Mouse (Mus musculus) liver, embryonic 14.5 days (tissue): ENCODE results near the gene R3hdm4. TPM values are rescaled to one million over a fixed set of nuclear protein-coding genes. Genes with fewer than 3 reads are reported as not detected.

Experiments used
- ATAC-seq: fragments of 200-750 bp; cut with Nextera tagmentation; 2 replicates; pipeline ENCODE4 v1.8.0; 2017; ENCODE audit warnings: moderate number of reproducible peaks, mild to moderate bottlenecking, moderate library complexity; ENCODE audit not compliant: insufficient read depth
- DNase-seq, 3 experiments: peaks; one replicate each; pipeline ENCODE4 v3.0.0-alpha.2; 2012 to 2013; ENCODE audit warnings: low read depth in 3 of 3, low spot score in 3 of 3
- H3K27ac ChIP-seq: fragments of 300-500 bp; sonication (generic); 2 replicates; pipeline ENCODE4 v1.5.1; 2014; ENCODE audit warnings: moderate library complexity, mild to moderate bottlenecking, control low read depth, inconsistent platforms
- H3K27me3 ChIP-seq: fragments of 300-500 bp; sonication (generic); 2 replicates; pipeline ENCODE4 v1.6.1; 2014; ENCODE audit warnings: mild to moderate bottlenecking, low read length, moderate library complexity; ENCODE audit not compliant: control insufficient read depth, insufficient read depth
- H3K36me3 ChIP-seq: fragments of 300-500 bp; sonication (generic); replicated peaks from 2 replicates; pipeline ENCODE4 v1.6.1; 2014; ENCODE audit warnings: low read depth; ENCODE audit not compliant: control insufficient read depth, insufficient read depth
- H3K4me1 ChIP-seq, 2 experiments: fragments of 200-500 bp in 1 of 2; fragments of 300-500 bp in 1 of 2; sonication (generic) in 1 of 2; replicated peaks; 2 replicates each; pipeline ENCODE4 v1.6.1; 2012 to 2014; ENCODE audit warnings: antibody characterized with exemption in 1 of 2, inconsistent platforms in 1 of 2, low read length in 1 of 2; ENCODE audit not compliant: control insufficient read depth in 2 of 2, insufficient read depth in 2 of 2
- H3K4me2 ChIP-seq: fragments of 300-500 bp; sonication (generic); 2 replicates; pipeline ENCODE4 v1.6.1; 2014; ENCODE audit warnings: low read depth, mild to moderate bottlenecking, control low read depth, moderate library complexity
- H3K4me3 ChIP-seq, 2 experiments: fragments of 200-500 bp in 1 of 2; fragments of 300-500 bp in 1 of 2; sonication (generic) in 1 of 2; 2 replicates each; pipeline ENCODE4 v1.5.1; 2012 to 2014; ENCODE audit warnings: low read depth in 2 of 2, low read length in 2 of 2, mild to moderate bottlenecking in 2 of 2, control low read depth in 1 of 2, inconsistent platforms in 1 of 2, moderate library complexity in 1 of 2; ENCODE audit not compliant: insufficient read depth in 1 of 2
- H3K9ac ChIP-seq: fragments of 300-500 bp; sonication (generic); replicated peaks from 2 replicates; pipeline ENCODE4 v1.6.1; 2014; ENCODE audit warnings: mild to moderate bottlenecking, control low read depth, moderate library complexity
- H3K9me3 ChIP-seq: fragments of 300-500 bp; sonication (generic); 2 replicates; pipeline ENCODE4 v1.6.1; 2016; ENCODE audit warnings: low read length, mixed read lengths; ENCODE audit not compliant: control insufficient read depth
- CTCF ChIP-seq: IDR thresholded peaks from 2 replicates; pipeline ENCODE4 v1.5.1; 2016; ENCODE audit warnings: antibody characterized with exemption, low read depth, control low read depth
- EP300 ChIP-seq: IDR thresholded peaks from 2 replicates; pipeline ENCODE4 v1.6.1; 2016; ENCODE audit warnings: antibody characterized with exemption, low read depth
- WGBS: fragments of 180-500 bp; shearing (Covaris S2); extraction: QIAGEN DNeasy Blood & Tissue Kit; methylation state at CpG from one replicate; pipeline ENCODE4 v1.1.7; 2014; ENCODE audit not compliant: insufficient replicate concordance; 5-methylcytosine and 5-hydroxymethylcytosine counted together
- polyA plus RNA-seq, 2 experiments: library from polyadenylated mRNA; depleted of rRNA in 1 of 2; stranded (reverse) in 1 of 2; unstranded in 1 of 2; fragments of >200 nt; fragmentation: Nextera tagmentation in 1 of 2; extraction: Ambion mirVana in 1 of 2; gene quantifications; 2 replicates each; pipeline versions ENCODE4 v1.2.1 to v1.2.3; 2012 to 2014

Gene R3hdm4
- polyA plus RNA-seq, 2 experiments = 34.7 to 38.5 TPM

DNA sequence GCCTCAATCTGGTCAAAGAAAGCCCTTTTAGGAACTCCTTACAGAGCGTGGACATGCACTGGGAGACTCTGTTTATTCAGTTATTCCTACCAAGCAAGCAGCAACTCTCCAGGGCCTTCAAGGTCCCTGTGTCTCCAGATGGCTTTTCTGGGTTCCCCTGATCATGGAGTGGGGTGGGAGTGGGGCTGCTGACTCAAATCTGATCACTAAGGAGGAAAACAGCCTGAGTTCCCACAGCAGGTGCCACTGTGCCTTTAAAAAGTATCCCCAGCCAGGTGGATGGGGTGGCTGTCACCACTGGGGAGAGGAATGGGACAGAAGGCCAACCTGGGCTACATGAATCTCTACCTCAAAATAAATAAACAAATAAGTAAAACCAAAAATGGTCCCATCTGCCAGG is 22.0 kb upstream of the R3hdm4 start:
- WGBS = 68% methylated on average over 1 of the region's 1 CpGs
- no peaks in the 10 kb centered on the region for H3K27me3 ChIP-seq
- H3K9me3 ChIP-seq = no peaks in the 10 kb centered on the region
- H3K27ac ChIP-seq = no peak overlapping the region; the same call in 1 of the 2 replicates
- no peak for TF ChIP-seq CTCF
- TF ChIP-seq EP300 = no peak
- H3K4me2 ChIP-seq = no peak overlapping the region
- H3K4me1 ChIP-seq = peaks cover 28 to 36% of the 10 kb centered on the region in 2 experiments
- ATAC-seq (no peak), DNase-seq (no peak)
- H3K9ac ChIP-seq = no peak overlapping the region
- no peaks in the 10 kb centered on the region for H3K36me3 ChIP-seq
- no peak overlapping the region for H3K4me3 ChIP-seq

DNA sequence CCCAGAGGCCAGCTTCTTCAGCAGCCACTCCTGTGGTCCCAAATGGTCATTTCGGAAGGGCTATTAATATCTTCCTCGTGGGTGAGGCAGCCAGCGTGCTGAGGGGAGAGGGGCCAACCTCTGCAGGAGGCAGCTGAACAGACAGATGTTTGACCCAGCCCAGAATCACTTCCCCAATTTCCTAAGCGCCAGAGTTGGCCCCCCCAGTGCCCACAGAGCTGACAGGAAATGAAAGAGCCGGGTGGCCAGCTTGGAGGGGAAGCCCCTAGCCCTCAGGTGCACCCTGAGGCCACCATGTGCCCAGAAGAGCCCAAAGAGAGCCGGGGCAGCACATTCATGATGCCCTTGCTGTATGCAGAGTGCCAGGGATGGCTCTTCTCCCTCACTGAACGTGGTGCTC is 19.7 kb upstream of the R3hdm4 start:
- TF ChIP-seq CTCF (no peak), EP300 (no peak)
- Histone ChIP-seq H3K4me3 (no peak overlapping the region), H3K9me3 (no peaks in the 10 kb centered on the region), H3K4me1 (peaks cover 15 to 33% of the 10 kb centered on the region in 2 experiments), H3K9ac (no peak overlapping the region), H3K27me3 (no peaks in the 10 kb centered on the region), H3K4me2 (no peak overlapping the region), H3K36me3 (no peaks in the 10 kb centered on the region), H3K27ac (no peak overlapping the region)
- 24% methylated on average over 7 of the region's 7 CpGs for WGBS
- DNase-seq (no peak), ATAC-seq (no peak)

DNA sequence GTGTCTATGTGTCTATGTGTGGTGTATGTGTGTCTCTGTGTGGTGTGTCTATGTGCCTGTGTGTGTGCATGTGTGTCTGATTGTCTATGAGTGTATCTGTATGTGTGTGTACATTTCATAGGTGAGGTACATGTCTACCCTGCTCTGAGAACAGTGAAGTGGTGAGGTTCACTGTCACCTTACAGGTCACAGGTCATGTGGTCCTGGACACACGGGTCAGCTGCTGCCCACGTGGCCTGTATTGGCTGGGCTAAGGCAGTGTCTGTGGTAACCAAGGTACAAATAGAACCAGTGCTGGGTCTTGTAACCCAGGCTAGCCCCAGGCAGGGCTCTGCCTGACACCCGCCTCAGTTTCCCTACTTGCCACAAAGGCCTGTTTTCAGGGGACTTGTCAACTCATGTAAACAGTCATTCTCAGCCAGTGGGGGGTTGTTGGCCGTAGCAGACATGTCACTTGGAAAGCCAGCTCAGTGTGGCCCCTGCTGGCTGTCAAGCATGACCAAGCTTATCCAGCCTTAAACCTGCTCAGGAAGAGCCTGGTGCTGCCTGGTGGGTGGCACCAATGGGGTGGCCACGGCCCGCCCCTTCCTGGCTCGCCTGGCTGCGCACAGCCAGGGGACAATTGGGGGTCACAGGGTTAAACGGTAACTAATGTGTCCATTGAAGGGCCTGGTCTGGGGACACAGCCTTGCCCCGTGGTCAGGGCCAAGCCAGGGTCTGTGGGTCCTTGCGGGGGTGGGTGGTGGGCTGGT is 16.9 kb upstream of the R3hdm4 start:
- WGBS = 60% methylated on average over 11 of the region's 11 CpGs
- Histone ChIP-seq H3K9ac (no peak overlapping the region), H3K27ac (0 out of 2 replicates have a peak overlapping the region, but pooled peaks have one; percentile 25), H3K4me1 (peaks cover 0 to 12% of the 10 kb centered on the region in 2 experiments; a peak in 3 of 4 replicates), H3K27me3 (no peaks in the 10 kb centered on the region), H3K36me3 (no peaks in the 10 kb centered on the region; the same call in 1 of the 2 replicates), H3K4me2 (peak overlapping the region; percentile 24; the same call in 1 of the 2 replicates), H3K9me3 (no peaks in the 10 kb centered on the region), H3K4me3 (no peak overlapping the region)
- peak; percentile 40 for ATAC-seq
- TF ChIP-seq EP300 = no peak
- no peak for TF ChIP-seq CTCF
- no peak for DNase-seq

DNA sequence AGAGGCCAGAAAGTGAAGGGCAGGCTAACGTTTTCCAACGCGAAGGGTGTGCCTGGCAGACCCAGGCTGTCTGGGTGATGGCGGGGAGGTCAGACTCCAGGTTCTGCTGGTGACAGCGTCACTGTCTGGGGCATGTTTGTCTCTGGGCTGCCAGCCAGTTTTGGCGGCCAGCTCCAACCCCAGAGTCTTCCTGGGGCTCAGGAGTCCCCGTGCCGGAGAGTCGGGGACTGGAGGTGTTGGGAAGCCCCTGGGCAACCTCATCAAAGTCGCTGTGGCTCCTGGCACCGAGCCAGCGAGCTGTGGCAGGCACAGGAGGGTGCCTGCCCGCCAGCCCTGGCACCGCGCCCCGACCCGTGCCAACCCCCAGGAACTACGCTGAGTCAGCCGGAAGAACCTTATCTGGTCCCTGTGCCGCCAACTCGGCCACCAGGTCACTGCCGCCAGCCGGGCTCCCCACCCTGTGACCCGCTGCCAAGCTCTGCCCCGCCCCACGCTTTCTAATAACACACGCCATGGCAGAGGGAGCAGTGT is 16.0 kb upstream of the R3hdm4 start:
- H3K9ac ChIP-seq = no peak overlapping the region
- ATAC-seq (peak; percentile 32; the same call in 1 of the 2 replicates), DNase-seq (no peak)
- 52% methylated on average over 27 of the region's 27 CpGs for WGBS
- no peak overlapping the region; the same call in 1 of the 2 replicates for H3K27ac ChIP-seq
- H3K4me1 ChIP-seq = peaks cover 0 to 11% of the 10 kb centered on the region in 2 experiments; a peak in 3 of 4 replicates
- H3K9me3 ChIP-seq = no peaks in the 10 kb centered on the region
- no peak overlapping the region for H3K4me3 ChIP-seq
- peak overlapping the region; percentile 24; the same call in 1 of the 2 replicates for H3K4me2 ChIP-seq
- H3K27me3 ChIP-seq = no peaks in the 10 kb centered on the region
- no peaks in the 10 kb centered on the region; the same call in 1 of the 2 replicates for H3K36me3 ChIP-seq
- no peak for TF ChIP-seq EP300
- no peak for TF ChIP-seq CTCF

DNA sequence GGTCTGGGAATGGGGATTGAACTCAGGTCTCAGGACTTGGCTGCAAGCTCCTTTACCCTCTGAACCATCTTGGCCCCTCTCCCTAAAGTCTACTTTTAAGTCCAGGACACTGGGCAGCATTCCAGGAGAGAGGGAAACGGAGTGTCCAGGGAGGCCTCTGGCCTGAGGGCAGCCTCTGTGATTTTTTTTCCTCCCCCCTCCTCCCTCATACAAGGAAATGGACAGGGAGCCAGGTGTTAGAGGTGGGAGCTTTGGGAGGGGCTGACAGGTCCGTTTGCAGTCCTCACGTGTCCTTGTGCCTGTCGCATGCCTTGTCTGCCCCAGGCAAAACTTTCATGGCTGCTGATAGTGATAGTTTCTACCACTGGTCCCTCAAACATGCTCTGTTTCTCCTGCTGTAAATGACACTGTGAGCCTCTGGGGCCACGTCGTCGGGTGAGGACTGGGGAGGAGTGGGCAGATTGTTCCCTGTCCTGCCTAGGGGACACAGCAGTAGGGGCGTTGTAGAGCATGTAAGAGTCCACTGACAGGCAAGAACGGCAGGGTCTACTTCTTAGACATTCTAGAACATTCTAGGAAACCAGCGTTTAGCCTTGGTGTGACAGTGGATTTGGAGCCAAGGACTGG is 15.4 kb upstream of the R3hdm4 start:
- H3K27ac ChIP-seq = peak overlapping the region; percentile 25
- no peaks in the 10 kb centered on the region for H3K9me3 ChIP-seq
- 59% methylated on average over 10 of the region's 10 CpGs for WGBS
- no peak overlapping the region for H3K9ac ChIP-seq
- H3K36me3 ChIP-seq = no peaks in the 10 kb centered on the region; the same call in 1 of the 2 replicates
- no peak overlapping the region for H3K4me2 ChIP-seq
- no peak overlapping the region for H3K4me3 ChIP-seq
- TF ChIP-seq CTCF = no peak
- no peaks in the 10 kb centered on the region for H3K27me3 ChIP-seq
- ATAC-seq (no peak), DNase-seq (no peak)
- H3K4me1 ChIP-seq = peaks cover 0 to 11% of the 10 kb centered on the region in 2 experiments; a peak in 3 of 4 replicates
